Mouse (Mus musculus) kidney, embryonic 14.5 days (tissue): Measurements from ENCODE around the gene Plscr3. TPM values are rescaled to one million over a fixed set of nuclear protein-coding genes. Genes with fewer than 3 reads are reported as not detected.
A peak's percentile ranks its signal among the peaks of the same experiment; 100 is the strongest.
"Not testable (repeated sequence)": the region's sequence is repeated elsewhere in the genome, so short reads cannot be mapped to it uniquely, and the experiment has no call there.

Experiments
- ATAC-seq: fragments of 200-750 bp; cut with Nextera tagmentation; 2 replicates; pipeline ENCODE4 v1.8.0; 2017; ENCODE audit warnings: moderate number of reproducible peaks, mild to moderate bottlenecking, moderate TSS enrichment, moderate library complexity; ENCODE audit not compliant: low FRiP score, low TSS enrichment
- H3K27ac ChIP-seq: fragments of 300-500 bp; sonication (generic); 2 replicates; pipeline ENCODE4 v1.5.1; 2014; ENCODE audit warnings: low read depth, mild to moderate bottlenecking, low read length, moderate library complexity, mixed read lengths
- H3K27me3 ChIP-seq: fragments of 300-500 bp; sonication (generic); 2 replicates; pipeline ENCODE4 v1.6.1; 2014; ENCODE audit warnings: mild to moderate bottlenecking, low read length; ENCODE audit not compliant: control insufficient read depth, insufficient read depth
- H3K36me3 ChIP-seq: fragments of 300-500 bp; sonication (generic); 2 replicates; pipeline ENCODE4 v1.6.1; 2014; ENCODE audit warnings: low read length, mixed read lengths; ENCODE audit not compliant: control insufficient read depth, insufficient read depth
- H3K4me1 ChIP-seq: fragments of 300-500 bp; sonication (generic); 2 replicates; pipeline ENCODE4 v1.6.1; 2014; ENCODE audit warnings: low read length, mixed read lengths; ENCODE audit not compliant: control insufficient read depth, insufficient read depth
- H3K4me2 ChIP-seq: fragments of 300-500 bp; sonication (generic); replicated peaks from 2 replicates; pipeline ENCODE4 v1.6.1; 2014; ENCODE audit warnings: low read depth, mild to moderate bottlenecking, low read length
- H3K4me3 ChIP-seq: fragments of 300-500 bp; sonication (generic); 2 replicates; pipeline ENCODE4 v1.5.1; 2014; ENCODE audit warnings: mild to moderate bottlenecking, low read length
- H3K9ac ChIP-seq: fragments of 300-500 bp; sonication (generic); 2 replicates; pipeline ENCODE4 v1.6.1; 2014; ENCODE audit warnings: low read depth, mild to moderate bottlenecking, low read length, moderate library complexity
- H3K9me3 ChIP-seq: fragments of 300-500 bp; sonication (generic); 2 replicates; pipeline ENCODE4 v1.6.1; 2016; ENCODE audit warnings: low read length; ENCODE audit not compliant: control insufficient read depth
- WGBS: fragments of 180-500 bp; shearing (Covaris S2); extraction: QIAGEN DNeasy Blood & Tissue Kit; methylation state at CpG from one replicate; pipeline ENCODE4 v1.1.7; 2014; 5-methylcytosine and 5-hydroxymethylcytosine counted together
- polyA plus RNA-seq: library from polyadenylated mRNA; unstranded; fragments of >200 nt; fragmentation: Nextera tagmentation; extraction: Ambion mirVana; gene quantifications from 2 replicates; pipeline ENCODE4 v1.2.1, GENCODE M21; 2014

The Plscr3 gene
- polyA plus RNA-seq, 1 experiment from 2014 or later: 105 TPM

DNA sequence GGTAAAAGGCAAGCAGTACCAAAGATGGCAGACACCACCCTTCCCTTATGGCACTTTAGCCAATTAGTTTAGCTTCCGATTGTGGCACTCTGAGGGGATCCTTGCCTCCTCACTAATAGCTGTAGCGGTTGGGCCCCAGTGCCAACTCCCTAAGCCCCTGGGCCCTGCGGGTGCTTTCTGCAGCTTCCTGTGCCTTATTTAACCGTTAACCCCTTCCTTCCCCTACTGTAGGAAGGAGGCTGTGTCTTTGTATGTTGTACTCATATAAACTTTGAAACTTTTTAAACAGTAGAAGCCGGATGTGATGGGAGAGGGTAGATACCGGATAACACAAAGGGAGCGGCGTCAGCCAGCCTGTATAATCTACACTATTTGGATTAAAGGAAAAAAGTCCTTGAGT lies 4.6 kb downstream of the Plscr3 start:
- Histone ChIP-seq H3K4me3 (no peak overlapping the region), H3K4me2 (no peak overlapping the region), H3K9ac (no peak overlapping the region), H3K9me3 (no peaks in the 10 kb centered on the region), H3K4me1 (peaks cover 12% of the 10 kb centered on the region), H3K27me3 (no peaks in the 10 kb centered on the region), H3K27ac (no peak overlapping the region), H3K36me3 (peaks cover 43% of the 10 kb centered on the region)
- no peak for ATAC-seq
- 73% methylated on average over 8 of the region's 8 CpGs for WGBS

DNA sequence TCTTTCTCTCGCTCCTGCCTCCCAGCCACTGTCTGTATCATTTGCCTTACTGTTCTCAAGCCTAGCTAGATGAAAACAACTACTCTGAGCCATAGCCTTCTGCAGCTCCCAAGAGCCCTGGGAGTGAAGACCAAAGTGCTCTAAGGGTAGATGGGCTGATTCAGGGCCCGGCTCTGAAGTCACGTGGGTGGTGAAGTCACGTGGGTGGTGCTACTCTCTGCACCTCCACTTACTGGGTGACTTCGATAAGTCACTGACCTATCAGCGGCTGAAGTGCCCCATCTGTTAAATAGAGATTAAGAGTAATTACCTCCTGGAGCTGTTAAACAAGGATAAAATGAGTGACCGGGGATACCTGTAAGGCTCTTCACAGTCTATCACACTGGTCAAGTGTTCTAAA lies 7.8 kb downstream of the Plscr3 start:
- Histone ChIP-seq H3K4me1 (peaks cover 4% of the 10 kb centered on the region; the same call in 1 of the 2 replicates), H3K9me3 (no peaks in the 10 kb centered on the region), H3K27ac (no peak overlapping the region), H3K4me3 (no peak overlapping the region), H3K36me3 (peaks cover 33% of the 10 kb centered on the region), H3K27me3 (peaks cover 9% of the 10 kb centered on the region), H3K4me2 (no peak overlapping the region), H3K9ac (no peak overlapping the region)
- ATAC-seq: no peak
- 63% methylated on average over 7 of the region's 7 CpGs for WGBS

DNA sequence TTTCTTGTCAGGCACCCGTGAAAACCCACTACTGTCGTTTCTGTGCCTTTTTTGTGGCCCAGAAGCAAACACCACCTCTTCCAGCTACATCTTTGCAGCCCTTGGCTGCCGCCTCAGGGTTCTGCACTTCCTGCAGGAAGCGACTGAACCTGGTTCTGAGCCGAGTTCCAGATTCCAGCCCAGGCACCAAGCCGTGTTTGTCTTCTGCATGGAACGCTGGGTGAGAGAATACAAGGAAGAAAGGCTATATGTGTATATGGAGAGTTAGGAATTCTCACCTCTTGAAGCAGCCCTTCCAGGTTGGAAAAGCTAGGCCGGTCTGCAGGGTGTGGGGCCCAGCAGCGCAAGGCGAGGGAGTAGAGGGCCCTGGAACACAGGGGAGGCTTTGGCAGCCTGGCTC lies 8.5 kb downstream of the Plscr3 start:
- Histone ChIP-seq H3K9ac (no peak overlapping the region), H3K4me2 (no peak overlapping the region), H3K4me1 (peaks cover 4% of the 10 kb centered on the region; the same call in 1 of the 2 replicates), H3K9me3 (no peaks in the 10 kb centered on the region), H3K27me3 (peaks cover 9% of the 10 kb centered on the region), H3K4me3 (no peak overlapping the region), H3K27ac (no peak overlapping the region), H3K36me3 (peaks cover 27% of the 10 kb centered on the region)
- WGBS: 87% methylated on average over 10 of the region's 10 CpGs
- ATAC-seq: no peak

DNA sequence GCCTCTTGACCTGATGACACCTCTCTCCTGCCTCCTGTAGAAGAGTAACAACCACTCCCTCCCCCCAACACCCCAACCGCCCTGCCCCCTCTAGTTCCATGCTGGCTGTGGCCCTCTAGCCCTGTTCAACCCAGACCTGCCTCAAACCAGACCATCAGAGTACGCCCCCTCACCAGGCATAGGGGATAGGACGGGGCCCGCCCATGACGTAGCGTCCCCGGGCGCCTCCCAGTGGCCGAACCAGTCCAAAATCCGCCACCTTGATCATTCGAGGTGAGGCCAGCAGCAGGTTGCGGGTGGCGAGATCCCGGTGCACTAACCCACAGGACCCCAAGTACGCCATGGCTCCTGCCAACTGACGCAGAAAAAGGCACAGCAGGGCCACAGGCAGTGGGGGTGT lies 9.2 kb downstream of the Plscr3 start:
- ATAC-seq: peak; percentile 66
- peaks cover 20% of the 10 kb centered on the region for H3K36me3 ChIP-seq
- no peak overlapping the region; the same call in 1 of the 2 replicates for H3K4me3 ChIP-seq
- WGBS: 24% methylated on average over 16 of the region's 16 CpGs
- H3K4me2 ChIP-seq: no peak overlapping the region
- peaks cover 4% of the 10 kb centered on the region; the same call in 1 of the 2 replicates for H3K4me1 ChIP-seq
- peak overlapping the region; percentile 12; the same call in 1 of the 2 replicates for H3K9ac ChIP-seq
- H3K27me3 ChIP-seq: peaks cover 9% of the 10 kb centered on the region
- H3K27ac ChIP-seq: no peak overlapping the region
- H3K9me3 ChIP-seq: no peaks in the 10 kb centered on the region

DNA sequence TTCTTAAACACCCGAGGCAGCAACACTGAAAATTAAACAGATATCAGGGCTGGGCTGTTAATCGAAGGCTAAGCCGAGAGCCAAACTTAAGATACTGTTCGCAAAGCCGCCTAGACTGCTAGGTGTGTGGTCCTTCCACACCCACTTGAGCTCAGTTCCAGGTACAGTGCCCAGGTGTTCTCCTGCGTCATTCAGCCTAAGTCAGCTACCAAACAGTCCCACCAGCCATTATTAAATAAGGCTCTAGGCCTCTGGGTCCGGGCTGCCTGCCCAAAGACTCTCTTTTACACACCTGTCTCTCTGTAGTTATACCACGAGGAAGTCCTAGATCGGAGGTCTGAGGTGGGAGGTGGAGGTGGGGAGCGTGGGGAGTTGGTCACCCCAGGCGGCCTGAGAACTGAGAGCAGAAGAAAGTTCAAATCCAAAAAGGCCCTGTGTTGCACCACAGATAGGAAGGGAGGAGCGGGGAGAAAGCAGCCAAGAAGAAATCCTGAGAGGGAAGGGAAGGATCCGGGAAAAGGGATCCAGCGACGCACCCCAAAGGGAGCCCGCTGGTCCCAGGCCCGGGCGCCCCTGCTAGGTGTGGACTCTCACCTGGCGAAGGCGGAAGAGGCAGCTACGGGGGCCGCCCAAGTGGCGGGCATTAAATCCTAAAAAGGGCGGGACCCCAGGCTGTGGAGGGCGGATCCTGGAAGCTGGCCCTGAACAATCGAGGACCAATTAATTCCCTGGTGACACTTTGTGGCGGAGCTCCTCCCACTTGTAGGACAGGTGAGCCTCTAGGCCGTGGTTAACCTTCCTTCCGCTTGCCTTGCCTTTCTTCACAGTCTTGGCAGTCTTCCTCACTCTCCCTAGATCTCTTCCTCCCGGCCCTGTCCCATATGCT lies 12.2 kb downstream of the Plscr3 start, which contains the start of gene Tnk1:
Gene Tnk1, minus strand, starts transcription at position 618 of the 886 bp plus-strand sequence.
- WGBS: 18% methylated on average over 30 of the region's 30 CpGs
- Histone ChIP-seq H3K27me3 (peaks cover 9% of the 10 kb centered on the region), H3K27ac (no peak within 1 kb of the TSS), H3K9me3 (no peaks in the 10 kb centered on the region), H3K4me3 (peak within 1 kb of the TSS; percentile 20), H3K4me2 (peak within 1 kb of the TSS; percentile 29), H3K9ac (peak within 1 kb of the TSS; percentile 50; the same call in 1 of the 2 replicates), H3K4me1 (peaks cover 4% of the 10 kb centered on the region; the same call in 1 of the 2 replicates), H3K36me3 (no peaks in the 10 kb centered on the region)
- peak; percentile 36; the same call in 1 of the 2 replicates for ATAC-seq

DNA sequence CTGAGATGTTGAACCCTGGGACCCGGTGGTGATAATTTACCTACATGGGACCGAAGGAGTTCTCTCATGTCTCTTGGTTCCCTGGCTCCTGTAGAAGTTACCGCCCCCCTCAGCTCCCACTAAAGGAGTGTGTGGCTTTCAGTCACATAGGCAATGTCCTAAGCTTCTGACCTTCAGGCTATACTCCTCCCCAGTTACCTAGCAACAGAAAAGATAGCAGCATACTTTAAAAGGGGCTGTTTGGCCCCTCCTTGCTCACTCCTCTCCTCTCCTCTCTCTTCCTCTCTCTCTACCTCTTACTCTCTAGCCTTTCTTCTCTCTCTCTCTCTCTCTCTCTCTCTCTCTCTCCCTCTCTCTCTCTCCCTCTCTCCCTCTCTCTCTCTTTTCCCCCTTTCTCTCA lies 17.6 kb downstream of the Plscr3 start:
- WGBS: 55% methylated on average over 3 of the region's 3 CpGs
- H3K4me1 ChIP-seq, ATAC-seq, H3K4me3 ChIP-seq, H3K4me2 ChIP-seq, H3K27ac ChIP-seq, H3K9ac ChIP-seq, H3K9me3 ChIP-seq, H3K27me3 ChIP-seq, H3K36me3 ChIP-seq: not testable (repeated sequence)

DNA sequence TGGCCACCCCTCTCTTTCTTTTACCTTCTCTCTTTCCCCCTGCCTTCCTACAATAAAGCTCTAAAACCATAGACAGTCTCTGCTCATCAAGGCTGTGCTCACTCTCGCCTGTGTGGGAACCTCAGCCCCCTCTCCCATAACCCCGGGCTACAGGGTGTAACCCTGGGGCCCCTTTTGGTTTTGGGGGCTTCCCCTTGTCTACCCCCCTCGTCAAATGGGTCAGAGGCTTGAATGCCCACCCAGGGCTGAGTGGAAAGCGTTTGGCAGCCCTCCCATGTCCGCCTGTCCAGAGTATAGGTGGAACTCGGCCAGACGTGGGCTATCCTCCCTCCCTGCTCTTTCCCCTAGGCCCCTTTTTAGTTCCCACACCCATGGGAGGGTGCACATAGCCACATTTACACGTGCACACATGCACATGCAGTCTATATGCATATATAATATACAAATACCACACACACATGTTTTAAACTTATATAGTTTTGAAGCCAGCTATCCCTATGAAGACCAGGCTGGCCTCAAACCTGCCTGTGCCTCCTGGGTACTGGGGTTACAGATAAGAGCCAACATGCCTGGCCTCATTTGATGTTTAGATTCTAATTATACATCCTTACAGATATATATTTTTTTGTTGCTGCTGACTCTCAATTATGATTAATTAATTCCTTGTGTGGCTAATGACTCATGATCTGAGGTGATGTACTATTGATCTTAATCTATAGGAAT lies 18.1 kb downstream of the Plscr3 start:
- no peaks in the 10 kb centered on the region for H3K36me3 ChIP-seq
- ATAC-seq: no peak
- no peak overlapping the region for H3K9ac ChIP-seq
- no peaks in the 10 kb centered on the region for H3K4me1 ChIP-seq
- no peak overlapping the region for H3K4me2 ChIP-seq
- no peak overlapping the region for H3K27ac ChIP-seq
- no peak overlapping the region for H3K4me3 ChIP-seq
- no peaks in the 10 kb centered on the region for H3K9me3 ChIP-seq
- H3K27me3 ChIP-seq: no peaks in the 10 kb centered on the region
- WGBS: 44% methylated on average over 8 of the region's 8 CpGs

DNA sequence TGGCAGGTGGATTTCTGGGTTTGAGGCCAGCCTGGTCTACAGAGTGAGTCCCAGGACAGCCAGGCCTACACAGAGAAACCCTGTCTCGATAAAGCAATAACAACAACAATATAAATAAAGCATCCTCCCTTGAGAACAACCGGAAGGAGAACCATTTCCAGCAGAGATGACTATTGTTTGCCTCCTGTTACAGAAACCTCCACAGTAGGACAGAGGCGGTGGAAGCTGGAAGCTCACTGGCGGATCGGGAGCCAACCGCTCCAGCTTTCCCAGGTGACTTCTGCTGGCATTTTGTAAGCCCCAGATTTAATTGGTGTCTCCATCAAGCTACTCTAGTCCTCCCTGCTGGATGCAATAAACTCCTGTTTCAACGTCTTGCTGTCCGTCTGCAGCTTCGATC lies 19.4 kb downstream of the Plscr3 start:
- Histone ChIP-seq H3K4me1 (no peaks in the 10 kb centered on the region), H3K27me3 (no peaks in the 10 kb centered on the region), H3K36me3 (no peaks in the 10 kb centered on the region), H3K4me3 (no peak overlapping the region), H3K27ac (no peak overlapping the region), H3K9me3 (no peaks in the 10 kb centered on the region), H3K9ac (no peak overlapping the region), H3K4me2 (no peak overlapping the region)
- WGBS: 82% methylated on average over 9 of the region's 9 CpGs
- no peak for ATAC-seq

DNA sequence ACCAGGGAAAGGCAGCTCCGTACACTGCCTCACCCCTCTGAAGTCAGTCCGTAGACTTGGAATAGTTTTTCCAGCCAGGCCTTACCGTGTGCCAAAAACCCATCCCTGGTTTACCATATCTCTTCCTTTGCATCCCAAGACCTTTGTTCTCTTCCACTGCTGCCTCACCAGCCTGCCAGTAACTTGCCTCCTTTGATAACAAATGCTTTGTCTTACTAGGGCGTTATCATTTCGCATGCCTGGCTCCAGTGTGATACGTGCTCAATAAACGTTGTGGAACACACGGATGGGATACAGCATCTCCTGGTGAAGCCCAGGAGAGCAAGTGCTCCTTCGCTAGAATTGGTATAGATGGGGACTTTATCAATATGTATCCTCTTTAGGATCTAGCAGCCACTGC lies 21.2 kb downstream of the Plscr3 start:
- H3K4me2 ChIP-seq: no peak overlapping the region
- no peaks in the 10 kb centered on the region for H3K4me1 ChIP-seq
- WGBS: 75% methylated on average over 9 of the region's 9 CpGs
- no peaks in the 10 kb centered on the region for H3K27me3 ChIP-seq
- no peak overlapping the region for H3K9ac ChIP-seq
- no peaks in the 10 kb centered on the region for H3K9me3 ChIP-seq
- no peak overlapping the region for H3K27ac ChIP-seq
- no peaks in the 10 kb centered on the region for H3K36me3 ChIP-seq
- H3K4me3 ChIP-seq: no peak overlapping the region
- ATAC-seq: no peak
